ENCODE assay signal across 22 mouse cellular contexts in genomic region chr11:35566686-35567085, GRCm38 (mm10).
DNase-seq lines count a peak whose midpoint lies in the region; ATAC-seq lines count a peak whose summit lies in the region.
"Had no signal": no experiment of that assay in that cellular context is flagged by ENCODE, and none has a peak within 500 bp of the region (broad histone marks: within the 10 kb centered on the region; RNA-seq: fewer than 3 reads in every experiment).

No protein-coding gene starts in this region.

- H3K36me3 ChIP-seq in forebrain, embryonic 11.5 days (ENCODE audit: control insufficient read depth, insufficient read depth, low read length), result no peaks in the 10 kb centered on the region
- H3K36me3 ChIP-seq in forebrain, embryonic 13.5 days (ENCODE audit: poor library complexity, severe bottlenecking), result no peaks in the 10 kb centered on the region
- H3K36me3 ChIP-seq in midbrain, embryonic 12.5 days, result no peaks in the 10 kb centered on the region
- no peaks in the 10 kb centered on the region for H3K36me3 ChIP-seq in midbrain, embryonic 15.5 days (replicated peaks)
- H3K36me3 ChIP-seq in midbrain, embryonic 14.5 days (ENCODE audit: control insufficient read depth, insufficient read depth, low read length), result no peaks in the 10 kb centered on the region
- peaks cover 21% of the 10 kb centered on the region for H3K36me3 ChIP-seq in midbrain, embryonic 10.5 days
- H3K36me3 ChIP-seq: embryonic facial prominence, embryonic 15.5 days; forebrain, embryonic 12.5 days had no signal

- peaks cover 13% of the 10 kb centered on the region; the same call in 1 of the 2 replicates for H3K27me3 ChIP-seq in forebrain, embryonic 11.5 days (ENCODE audit: control insufficient read depth, insufficient read depth, low read length)
- H3K27me3 ChIP-seq in forebrain, embryonic 13.5 days, result peaks cover 92% of the 10 kb centered on the region
- H3K27me3 ChIP-seq in midbrain, embryonic 12.5 days, result peaks cover 43% of the 10 kb centered on the region
- peaks cover 13% of the 10 kb centered on the region; the same call in 1 of the 2 replicates for H3K27me3 ChIP-seq in midbrain, embryonic 15.5 days (replicated peaks)
- H3K27me3 ChIP-seq in midbrain, embryonic 14.5 days (ENCODE audit: control insufficient read depth, insufficient read depth, low read length), result no peaks in the 10 kb centered on the region
- H3K27me3 ChIP-seq in midbrain, embryonic 10.5 days (ENCODE audit: low read depth, poor library complexity, severe bottlenecking), result peaks cover 85% of the 10 kb centered on the region
- H3K27me3 ChIP-seq: embryonic facial prominence, embryonic 13.5 days; embryonic facial prominence, embryonic 15.5 days had no signal

- no peak for DNase-seq in forebrain, embryonic 11.5 days (ENCODE audit: low spot score)
- peak; percentile 47 for DNase-seq in midbrain, embryonic 14.5 days
- DNase-seq in midbrain, embryonic 10.5 days (ENCODE audit: low spot score), result no peak
- DNase-seq: adrenal gland, adult 2 months; adrenal gland, postnatal 10 days; adrenal gland, postnatal 25 days; cerebellum, adult 11 months; cerebellum, adult 18-20 months; cerebellum, adult 8-10 months; cerebellum, adult 9-11 months; cerebellum, postnatal 14 days; cerebellum, postnatal 36 days; embryo, embryonic 11 days had no signal

- peak; percentile 57; the same call in 1 of the 2 replicates for ATAC-seq in forebrain, embryonic 11.5 days (replicated peaks; ENCODE audit: low FRiP score)
- no peak for ATAC-seq in forebrain, embryonic 13.5 days
- ATAC-seq in midbrain, embryonic 12.5 days (ENCODE audit: low FRiP score, low read depth), result peak; percentile 63; the same call in 1 of the 2 replicates
- no peak for ATAC-seq in midbrain, embryonic 15.5 days (replicated peaks)
- no peak for ATAC-seq in midbrain, embryonic 14.5 days (ENCODE audit: low FRiP score, low TSS enrichment)
- no peak for ATAC-seq in megakaryocyte-erythroid progenitor cell, adult 5-6 weeks (replicated peaks; ENCODE audit: low FRiP score, low TSS enrichment, poor library complexity, severe bottlenecking)
- ATAC-seq: forebrain, embryonic 16.5 days had no signal

- H3K4me1 ChIP-seq in forebrain, embryonic 11.5 days (replicated peaks; ENCODE audit: control insufficient read depth, insufficient read depth, low read length), result peaks cover 7% of the 10 kb centered on the region; the same call in 1 of the 2 replicates
- H3K4me1 ChIP-seq in forebrain, embryonic 13.5 days, result 0 out of 2 replicates have a peak, but pooled peaks cover under 1% of the 10 kb centered on the region
- peaks cover 11% of the 10 kb centered on the region; the same call in 1 of the 2 replicates for H3K4me1 ChIP-seq in midbrain, embryonic 12.5 days
- H3K4me1 ChIP-seq in midbrain, embryonic 15.5 days, result peaks cover 4% of the 10 kb centered on the region; the same call in 1 of the 2 replicates
- H3K4me1 ChIP-seq in midbrain, embryonic 14.5 days (ENCODE audit: control insufficient read depth, insufficient read depth, low read length), result peaks cover 7% of the 10 kb centered on the region; the same call in 1 of the 2 replicates
- H3K4me1 ChIP-seq in midbrain, embryonic 10.5 days, result peaks cover 11% of the 10 kb centered on the region

- WGBS in forebrain, embryonic 11.5 days, result 25% methylated on average over 3 of the region's 3 CpGs
- 9% methylated on average over 3 of the region's 3 CpGs for WGBS in forebrain, embryonic 13.5 days
- WGBS in midbrain, embryonic 12.5 days, result 23% methylated on average over 3 of the region's 3 CpGs
- WGBS in midbrain, embryonic 15.5 days, result 25% methylated on average over 3 of the region's 3 CpGs
- 24% methylated on average over 3 of the region's 3 CpGs for WGBS in midbrain, embryonic 14.5 days
- 47% methylated on average over 3 of the region's 3 CpGs for WGBS in midbrain, embryonic 10.5 days

- no peak overlapping the region for H3K9ac ChIP-seq in forebrain, embryonic 11.5 days (ENCODE audit: low read length)
- H3K9ac ChIP-seq in forebrain, embryonic 13.5 days, result no peak overlapping the region
- H3K9ac ChIP-seq in midbrain, embryonic 12.5 days (replicated peaks), result no peak overlapping the region
- no peak overlapping the region for H3K9ac ChIP-seq in midbrain, embryonic 15.5 days
- no peak overlapping the region for H3K9ac ChIP-seq in midbrain, embryonic 14.5 days (replicated peaks; ENCODE audit: low read length)
- H3K9ac ChIP-seq: embryonic facial prominence, embryonic 13.5 days; embryonic facial prominence, embryonic 15.5 days; forebrain, embryonic 12.5 days had no signal

- H3K4me2 ChIP-seq in forebrain, embryonic 11.5 days (ENCODE audit: low read depth, low read length, severe bottlenecking), result no peak overlapping the region
- H3K4me2 ChIP-seq in forebrain, embryonic 13.5 days, result no peak overlapping the region
- H3K4me2 ChIP-seq in midbrain, embryonic 12.5 days (replicated peaks), result no peak overlapping the region
- no peak overlapping the region for H3K4me2 ChIP-seq in midbrain, embryonic 15.5 days
- no peak overlapping the region for H3K4me2 ChIP-seq in midbrain, embryonic 14.5 days (ENCODE audit: low read length)
- H3K4me2 ChIP-seq: embryonic facial prominence, embryonic 13.5 days; embryonic facial prominence, embryonic 15.5 days; forebrain, embryonic 12.5 days had no signal

- no peak overlapping the region for H3K27ac ChIP-seq in forebrain, embryonic 11.5 days (ENCODE audit: low read depth, low read length)
- no peak overlapping the region for H3K27ac ChIP-seq in forebrain, embryonic 13.5 days
- H3K27ac ChIP-seq in midbrain, embryonic 12.5 days (replicated peaks), result peak overlapping the region; percentile 20; the same call in 1 of the 2 replicates
- H3K27ac ChIP-seq in midbrain, embryonic 15.5 days, result no peak overlapping the region
- H3K27ac ChIP-seq in midbrain, embryonic 14.5 days (replicated peaks; ENCODE audit: low read depth, low read length), result no peak overlapping the region
- no peak overlapping the region for H3K27ac ChIP-seq in midbrain, embryonic 10.5 days (replicated peaks)
- H3K27ac ChIP-seq: embryonic facial prominence, embryonic 13.5 days; embryonic facial prominence, embryonic 15.5 days; forebrain, embryonic 12.5 days had no signal

- H3K4me3 ChIP-seq in forebrain, embryonic 11.5 days (ENCODE audit: low read depth, low read length), result no peak overlapping the region
- no peak overlapping the region for H3K4me3 ChIP-seq in forebrain, embryonic 13.5 days
- no peak overlapping the region for H3K4me3 ChIP-seq in midbrain, embryonic 12.5 days
- H3K4me3 ChIP-seq in midbrain, embryonic 15.5 days, result no peak overlapping the region
- no peak overlapping the region for H3K4me3 ChIP-seq in midbrain, embryonic 14.5 days (replicated peaks; ENCODE audit: low read depth, low read length)
- no peak overlapping the region for H3K4me3 ChIP-seq in midbrain, embryonic 10.5 days
- H3K4me3 ChIP-seq: embryonic facial prominence, embryonic 13.5 days; embryonic facial prominence, embryonic 15.5 days; erythroblast, embryonic 14.5 days; forebrain, embryonic 12.5 days had no signal

- no peaks in the 10 kb centered on the region for H3K9me3 ChIP-seq in forebrain, embryonic 11.5 days (ENCODE audit: control insufficient read depth, low read length)
- no peaks in the 10 kb centered on the region for H3K9me3 ChIP-seq in forebrain, embryonic 13.5 days (replicated peaks)
- H3K9me3 ChIP-seq in midbrain, embryonic 12.5 days, result no peaks in the 10 kb centered on the region
- H3K9me3 ChIP-seq in midbrain, embryonic 15.5 days, result no peaks in the 10 kb centered on the region
- H3K9me3 ChIP-seq in midbrain, embryonic 14.5 days (ENCODE audit: control insufficient read depth, low read length), result no peaks in the 10 kb centered on the region
- H3K9me3 ChIP-seq in midbrain, embryonic 10.5 days (replicated peaks), result no peaks in the 10 kb centered on the region
- H3K9me3 ChIP-seq: embryonic facial prominence, embryonic 13.5 days; embryonic facial prominence, embryonic 15.5 days; forebrain, embryonic 12.5 days had no signal

Comparison
In these comparisons a context has a peak if more than half of its experiments do, and no peak if none do; other contexts are left out.
1. ATAC-seq: peak in forebrain, embryonic 11.5 days (single experiment) and midbrain, embryonic 12.5 days (single experiment); none in forebrain, embryonic 13.5 days (single experiment), midbrain, embryonic 15.5 days (single experiment), midbrain, embryonic 14.5 days (single experiment) and megakaryocyte-erythroid progenitor cell, adult 5-6 weeks (single experiment).